Mouse (Mus musculus) testis, postnatal 14 days (tissue): Measurements from ENCODE around the gene Dscam.

ENCODE experiments used
- DNase-seq: peaks from one replicate; pipeline ENCODE4 v3.0.0; 2021; ENCODE audit warnings: low spot score

Dscam gene

GRCm38 (mm10) chr16:97016244-97016850, 154.2 kb downstream of the Dscam start:
- no peak for DNase-seq

- no peak for DNase-seq
Observed at GRCm38 (mm10) chr16:97014343-97014742, 156.2 kb downstream of the Dscam start.

GRCm38 (mm10) chr16:97009116-97010055, 161.2 kb downstream of the Dscam start:
- DNase-seq, result no peak

GRCm38 (mm10) chr16:97007892-97008527, 162.5 kb downstream of the Dscam start:
- DNase-seq, result no peak

- no peak for DNase-seq
Observed at GRCm38 (mm10) chr16:97006854-97007182, 163.7 kb downstream of the Dscam start.

- no peak for DNase-seq
Observed at GRCm38 (mm10) chr16:97006041-97006853, 164.3 kb downstream of the Dscam start.

- DNase-seq, result no peak
Observed at GRCm38 (mm10) chr16:97003965-97004364, 166.6 kb downstream of the Dscam start.

GRCm38 (mm10) chr16:97002837-97003236, 167.7 kb downstream of the Dscam start:
- DNase-seq, result no peak

GRCm38 (mm10) chr16:97002189-97002588, 168.4 kb downstream of the Dscam start:
- DNase-seq, result no peak

- peak; percentile 17 for DNase-seq
Observed at GRCm38 (mm10) chr16:96996854-96997253, 173.7 kb downstream of the Dscam start.

- no peak for DNase-seq
Observed at GRCm38 (mm10) chr16:96995858-96996257, 174.7 kb downstream of the Dscam start.

GRCm38 (mm10) chr16:96987396-96987795, 183.2 kb downstream of the Dscam start:
- no peak for DNase-seq

- DNase-seq, result no peak
Observed at GRCm38 (mm10) chr16:96973300-96973699, 197.3 kb downstream of the Dscam start.

GRCm38 (mm10) chr16:96971768-96972167, 198.8 kb downstream of the Dscam start:
- no peak for DNase-seq

GRCm38 (mm10) chr16:96970412-96970811, 200.1 kb downstream of the Dscam start:
- no peak for DNase-seq

GRCm38 (mm10) chr16:96969643-96970042, 200.9 kb downstream of the Dscam start:
- no peak for DNase-seq

- DNase-seq, result no peak
Observed at GRCm38 (mm10) chr16:96968885-96969480, 201.6 kb downstream of the Dscam start.

GRCm38 (mm10) chr16:96959695-96960094, 210.9 kb downstream of the Dscam start:
- DNase-seq, result no peak

GRCm38 (mm10) chr16:96945468-96946302, 224.9 kb downstream of the Dscam start:
- DNase-seq, result no peak

GRCm38 (mm10) chr16:96943648-96944047, 226.9 kb downstream of the Dscam start:
- no peak for DNase-seq

GRCm38 (mm10) chr16:96934795-96935194, 235.8 kb downstream of the Dscam start:
- DNase-seq, result no peak
